Mouse (Mus musculus): ENCODE data around the gene Senp3. TPM values are rescaled to one million over a fixed set of nuclear protein-coding genes. Genes with fewer than 3 reads are reported as not detected.

Gene Senp3
- total RNA-seq (2023), result 100 to 1,000 TPM; 134 to 139 TPM

GRCm38 (mm10) chr11:69681314-69682208 is at the start of gene Senp3:
TSS of gene Senp3 (minus strand) at chr11:69682084.

GRCm38 (mm10) chr11:69695361-69696181 is 13.7 kb upstream of the Senp3 start, which contains the start of the genes Tnfsf12 and Tnfsfm13:
TSS of gene Tnfsf12 (minus strand) at chr11:69695849.
TSS of gene Tnfsfm13 (minus strand) at chr11:69696098.

GRCm38 (mm10) chr11:69685526-69686148 is 3.8 kb upstream of the Senp3 start, which contains the start of gene Tnfsf13:
TSS of gene Tnfsf13 (minus strand) at chr11:69685784.

GRCm38 (mm10) chr11:69672211-69672706 is 9.6 kb downstream of the Senp3 start, which contains the start of gene Eif4a1:
TSS of gene Eif4a1 (minus strand) at chr11:69672423.

GRCm38 (mm10) chr11:69665961-69666664 is 15.8 kb downstream of the Senp3 start, which contains the start of gene Cd68:
TSS of gene Cd68 (minus strand) at chr11:69666153.

GRCm38 (mm10) chr11:69662213-69662966 is 19.5 kb downstream of the Senp3 start, which contains the start of gene Mpdu1:
TSS of gene Mpdu1 (minus strand) at chr11:69662642.

GRCm38 (mm10) chr11:69655264-69656064 is 26.4 kb downstream of the Senp3 start, which contains the start of gene Sox15:
TSS of gene Sox15 (plus strand) at chr11:69655314.

GRCm38 (mm10) chr11:69632284-69633089 is 49.4 kb downstream of the Senp3 start, which contains the start of gene Fxr2:
TSS of gene Fxr2 (plus strand) at chr11:69632990.

Other genes starting within 250 kb of the Senp3 start
- not detected for gene Dnah2, start 133.0 kb downstream of the Senp3 start, total RNA-seq (2023)
- under 1 TPM; 0.61 to 0.95 TPM for gene Efnb3, start 121.9 kb downstream of the Senp3 start, total RNA-seq (2023)
- gene Wrap53, start 101.8 kb downstream of the Senp3 start, total RNA-seq (2023), result 10 to 100 TPM; 13.8 to 15.2 TPM
- 100 to 1,000 TPM; 143 TPM for gene Trp53, start 101.7 kb downstream of the Senp3 start, total RNA-seq (2023)
- under 1 TPM in 1 of 2 experiments, not detected in 1; 0.75 TPM for gene Atp1b2, start 76.1 kb downstream of the Senp3 start, total RNA-seq (2023)
- not detected for gene Shbg, start 64.2 kb downstream of the Senp3 start, total RNA-seq (2023)
- gene Sat2, start 60.1 kb downstream of the Senp3 start, total RNA-seq (2023), result not detected
- 10 to 100 TPM; 88.3 to 96.6 TPM for gene Fxr2, start 49.1 kb downstream of the Senp3 start, total RNA-seq (2023)
- under 1 TPM in 1 of 2 experiments, not detected in 1; 0.92 TPM for gene Sox15, start 26.8 kb downstream of the Senp3 start, total RNA-seq (2023)
- 10 to 100 TPM; 60.2 to 64.5 TPM for gene Mpdu1, start 19.4 kb downstream of the Senp3 start, total RNA-seq (2023)
- 10 to 100 TPM in 1 of 2 experiments, 1 to 10 TPM in 1; 7.9 to 12.1 TPM for gene Cd68, start 15.9 kb downstream of the Senp3 start, total RNA-seq (2023)
- gene Eif4a1, start 9.7 kb downstream of the Senp3 start, total RNA-seq (2023), result 100 to 1,000 TPM; 720 to 780 TPM
- gene Tnfsf13, start 3.7 kb upstream of the Senp3 start, total RNA-seq (2023), result not detected
- not detected for gene Tnfsf12, start 13.8 kb upstream of the Senp3 start, total RNA-seq (2023)
- not detected for gene Tnfsfm13, start 14.0 kb upstream of the Senp3 start, total RNA-seq (2023)
- 100 to 1,000 TPM; 254 to 255 TPM for gene Polr2a, start 76.6 kb upstream of the Senp3 start, total RNA-seq (2023)
- gene Slc35g3, start 79.9 kb upstream of the Senp3 start, total RNA-seq (2023), result not detected
- gene Zbtb4, start 83.8 kb upstream of the Senp3 start, total RNA-seq (2023), result 10 to 100 TPM; 61.0 to 64.9 TPM
- gene Chrnb1, start 113.9 kb upstream of the Senp3 start, total RNA-seq (2023), result 10 to 100 TPM; 10.5 to 13.5 TPM
- under 1 TPM in 1 of 2 experiments, not detected in 1; 0.44 TPM for gene Fgf11, start 119.8 kb upstream of the Senp3 start, total RNA-seq (2023)
- not detected for gene Tmem102, start 123.5 kb upstream of the Senp3 start, total RNA-seq (2023)
- gene Gm39566, start 133.2 kb upstream of the Senp3 start, total RNA-seq (2023), result not detected
- not detected for gene Spem2, start 136.4 kb upstream of the Senp3 start, total RNA-seq (2023)
- not detected for gene Spem1, start 140.1 kb upstream of the Senp3 start, total RNA-seq (2023)
- gene Nlgn2, start 155.7 kb upstream of the Senp3 start, total RNA-seq (2023), result under 1 TPM; 0.12 to 0.41 TPM
- gene Tmem256, start 156.4 kb upstream of the Senp3 start, total RNA-seq (2023), result 10 to 100 TPM; 27.0 to 38.9 TPM
- 10 to 100 TPM; 10.4 to 14.7 TPM for gene Plscr3, start 164.3 kb upstream of the Senp3 start, total RNA-seq (2023)
- gene Tnk1, start 176.6 kb upstream of the Senp3 start, total RNA-seq (2023), result not detected
- gene Tmem95, start 195.9 kb upstream of the Senp3 start, total RNA-seq (2023), result not detected
- 1 to 10 TPM; 2.7 to 3.2 TPM for gene Kctd11, start 199.3 kb upstream of the Senp3 start, total RNA-seq (2023)
- gene Acap1, start 213.5 kb upstream of the Senp3 start, total RNA-seq (2023), result 100 to 1,000 TPM; 518 to 555 TPM
- 1 to 10 TPM; 2.5 TPM for gene 2810408A11Rik, start 218.9 kb upstream of the Senp3 start, total RNA-seq (2023)
- 10 to 100 TPM; 76.0 to 83.3 TPM for gene Neurl4, start 219.0 kb upstream of the Senp3 start, total RNA-seq (2023)
- 100 to 1,000 TPM; 148 to 150 TPM for gene Gps2, start 231.8 kb upstream of the Senp3 start, total RNA-seq (2023)
- gene Eif5a, start 239.9 kb upstream of the Senp3 start, total RNA-seq (2023), result 100 to 1,000 TPM; 355 to 387 TPM